ENCODE assay signal across 11 mouse cellular contexts in the genomic region with DNA sequence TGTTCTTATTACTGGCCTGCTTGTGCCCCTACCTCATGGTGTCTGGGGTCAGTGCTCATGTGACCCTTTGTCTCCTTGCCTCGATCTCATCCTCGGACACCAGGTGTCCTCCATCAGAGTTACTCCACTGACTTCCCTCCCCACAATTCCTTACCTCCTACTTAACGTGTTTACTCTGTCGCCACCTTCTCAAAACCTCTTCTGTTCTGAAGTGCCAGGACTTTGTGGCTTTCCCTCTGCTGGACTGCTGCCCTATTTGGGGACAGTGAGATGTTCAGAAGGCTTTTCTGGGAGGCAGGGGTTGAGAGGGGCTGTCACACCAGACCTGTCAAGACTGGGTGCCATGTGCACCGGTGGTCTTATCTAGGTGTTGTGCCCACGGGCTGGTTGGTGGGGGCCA.
"Had no signal": no experiment of that assay in that cellular context is flagged by ENCODE, and none has a peak within 500 bp of the region (broad histone marks: within the 10 kb centered on the region; RNA-seq: fewer than 3 reads in every experiment).

No protein-coding gene starts in this region.

- H3K9me3 ChIP-seq: intestine, embryonic 15.5 days; limb, embryonic 12.5 days; liver, embryonic 13.5 days; midbrain, embryonic 12.5 days; stomach, embryonic 15.5 days had no signal

- H3K27ac ChIP-seq: intestine, embryonic 15.5 days; limb, embryonic 12.5 days; liver, embryonic 13.5 days; midbrain, embryonic 12.5 days; stomach, embryonic 15.5 days had no signal

- H3K4me3 ChIP-seq: intestine, embryonic 15.5 days; limb, embryonic 12.5 days; liver, embryonic 13.5 days; midbrain, embryonic 12.5 days; stomach, embryonic 15.5 days had no signal

- ATAC-seq: intestine, embryonic 15.5 days; liver, postnatal 0 days; midbrain, embryonic 16.5 days had no signal

- DNase-seq: liver; liver, embryonic 13.5 days; liver, postnatal 0 days; right cerebral cortex, postnatal 14 days; thymus, adult 2 months; thymus, postnatal 25 days had no signal

- H3K9ac ChIP-seq: intestine, embryonic 15.5 days; limb, embryonic 12.5 days; liver, embryonic 13.5 days; liver, postnatal 0 days; midbrain, embryonic 12.5 days; stomach, embryonic 15.5 days had no signal

- H3K4me2 ChIP-seq: intestine, embryonic 15.5 days; limb, embryonic 12.5 days; liver, embryonic 13.5 days; midbrain, embryonic 12.5 days; stomach, embryonic 15.5 days had no signal

- H3K36me3 ChIP-seq: intestine, embryonic 15.5 days; limb, embryonic 12.5 days; liver, embryonic 13.5 days; midbrain, embryonic 12.5 days; stomach, embryonic 15.5 days had no signal
